Mouse (Mus musculus) granulocyte monocyte progenitor cell, adult 5-6 weeks (primary cell): ENCODE measurements around the gene Cap2. TPM values are rescaled to one million over a fixed set of nuclear protein-coding genes. Genes with fewer than 3 reads are reported as not detected.

Experiments
- ATAC-seq: replicated peaks from 2 replicates; pipeline ENCODE4 v1.8.0; 2016; ENCODE audit warnings: mild to moderate bottlenecking, moderate TSS enrichment, inconsistent platforms; ENCODE audit not compliant: poor library complexity, severe bottlenecking
- total RNA-seq, 2 experiments: library from RNA; stranded (forward) in 1 of 2; stranded (reverse) in 1 of 2; fragments of 200-712, 200-1000 nt in 1 of 2; fragments of >200 nt in 1 of 2; fragmentation: Nextera tagmentation in 1 of 2; gene quantifications; 2 replicates each; pipeline ENCODE4 v1.2.3; 2014 to 2017

Gene Cap2
- total RNA-seq, 2 experiments from 2014 or later: not detected

GRCm38 (mm10) chr13:46674601-46675000 lies 173.0 kb downstream of the Cap2 start:
- ATAC-seq: no peak

- peak; percentile 35; the same call in 1 of the 2 replicates for ATAC-seq
These were observed 176.1 kb downstream of the Cap2 start for GRCm38 (mm10) chr13:46677721-46678120.

GRCm38 (mm10) chr13:46682921-46683320 lies 181.3 kb downstream of the Cap2 start:
- ATAC-seq: no peak

GRCm38 (mm10) chr13:46683370-46683769 lies 181.7 kb downstream of the Cap2 start:
- ATAC-seq: no peak

GRCm38 (mm10) chr13:46690559-46691241 lies 189.1 kb downstream of the Cap2 start:
- ATAC-seq: no peak

GRCm38 (mm10) chr13:46695296-46695908 lies 193.8 kb downstream of the Cap2 start:
- no peak for ATAC-seq

GRCm38 (mm10) chr13:46695932-46696331 lies 194.3 kb downstream of the Cap2 start:
- no peak for ATAC-seq

- ATAC-seq: peak; percentile 37
These were observed 195.1 kb downstream of the Cap2 start for GRCm38 (mm10) chr13:46696788-46697187.

GRCm38 (mm10) chr13:46699372-46699771 lies 197.7 kb downstream of the Cap2 start:
- ATAC-seq: no peak

Other genes with a start within 250 kb of the Cap2 start
- gene Stmnd1, start 228.1 kb upstream of the Cap2 start, total RNA-seq (2014; fragmentation: Nextera tagmentation): not detected in 2 replicates
- not detected in 2 replicates for gene Stmnd1, start 228.1 kb upstream of the Cap2 start, total RNA-seq (2017)
- gene Rbm24, start 83.4 kb upstream of the Cap2 start, total RNA-seq (2014; fragmentation: Nextera tagmentation): not detected in 2 replicates
- not detected in 2 replicates for gene Rbm24, start 83.4 kb upstream of the Cap2 start, total RNA-seq (2017)
- gene Fam8a1, start 167.7 kb downstream of the Cap2 start, total RNA-seq (2014; fragmentation: Nextera tagmentation): 10.5 and 29.9 TPM in 2 replicates
- gene Fam8a1, start 167.7 kb downstream of the Cap2 start, total RNA-seq (2017): 6.1 and 11.1 TPM in 2 replicates
- 81.0 and 103 TPM in 2 replicates for gene Nup153, start 226.1 kb downstream of the Cap2 start, total RNA-seq (2014; fragmentation: Nextera tagmentation)
- 94.7 and 102 TPM in 2 replicates for gene Nup153, start 226.1 kb downstream of the Cap2 start, total RNA-seq (2017)